Comparison of ENCODE assay signal across 8 mouse cellular contexts in the genomic region with DNA sequence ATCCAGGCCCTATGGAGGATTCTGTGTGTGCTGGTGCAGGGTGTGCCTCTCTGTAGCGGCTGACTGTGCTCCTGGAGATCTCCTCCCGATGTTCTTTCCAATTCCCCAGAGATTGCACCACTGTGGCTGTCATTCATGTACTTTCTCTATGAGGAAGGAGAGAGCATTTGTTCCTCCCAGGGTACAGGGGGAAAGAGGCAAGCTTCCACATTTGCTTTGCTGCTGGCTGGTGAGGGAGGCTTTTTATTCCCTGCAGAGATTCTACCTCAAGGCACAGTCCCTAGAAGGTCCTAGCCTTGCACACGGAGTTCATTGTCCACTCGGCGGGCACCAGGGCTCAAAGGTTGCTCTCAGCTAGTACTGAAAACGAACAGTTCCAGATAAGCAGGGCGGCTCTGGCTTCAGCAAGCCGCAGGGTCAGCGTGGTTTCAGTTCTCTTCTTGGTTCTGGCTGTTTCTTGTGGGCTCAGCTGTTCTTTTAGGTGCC. TPM values are rescaled to one million over a fixed set of nuclear protein-coding genes. Genes with fewer than 3 reads are reported as not detected.
DNase-seq lines count a peak whose midpoint lies in the region; ATAC-seq lines count a peak whose summit lies in the region.

No protein-coding gene starts in this region.

- H3K36me3 ChIP-seq in intestine, embryonic 14.5 days (ENCODE audit: control insufficient read depth, insufficient read depth, low read length): peaks cover 19% of the 10 kb centered on the region; the same call in 1 of the 2 replicates
- H3K36me3 ChIP-seq in liver, embryonic 13.5 days: peaks cover 1% of the 10 kb centered on the region; the same call in 1 of the 2 replicates
- no peaks in the 10 kb centered on the region for H3K36me3 ChIP-seq in stomach, embryonic 16.5 days (ENCODE audit: control insufficient read depth, insufficient read depth, low read length)

- no peaks in the 10 kb centered on the region for H3K27me3 ChIP-seq in intestine, embryonic 14.5 days (replicated peaks; ENCODE audit: control insufficient read depth, insufficient read depth, low read length)
- H3K27me3 ChIP-seq in liver, embryonic 13.5 days: no peaks in the 10 kb centered on the region
- no peaks in the 10 kb centered on the region for H3K27me3 ChIP-seq in stomach, embryonic 16.5 days (ENCODE audit: control insufficient read depth, insufficient read depth, low read length)

- no peak overlapping the region for H3K9ac ChIP-seq in intestine, embryonic 14.5 days (ENCODE audit: low read length)
- H3K9ac ChIP-seq in liver, embryonic 13.5 days: peak overlapping the region; percentile 46
- no peak overlapping the region; the same call in 1 of the 2 replicates for H3K9ac ChIP-seq in stomach, embryonic 16.5 days (ENCODE audit: low read length)

- peak; percentile 25 to 58 for DNase-seq in adrenal gland, adult (ENCODE audit: inconsistent age in 2 of 2, low spot score in 1 of 2)
- DNase-seq in adrenal gland, adult 18-20 months (ENCODE audit: low spot score in 2 of 2): no peak
- no peak for DNase-seq in intestine, embryonic 14.5 days (ENCODE audit: low spot score)
- DNase-seq in liver, embryonic 13.5 days: no peak
- DNase-seq in thymus, postnatal 36 days: no peak
- no peak for DNase-seq in embryo, embryonic 10 days (ENCODE audit: low spot score)

- peaks cover 29% of the 10 kb centered on the region for H3K4me1 ChIP-seq in intestine, embryonic 14.5 days (replicated peaks; ENCODE audit: control insufficient read depth, insufficient read depth, low read length)
- peaks cover 35% of the 10 kb centered on the region for H3K4me1 ChIP-seq in liver, embryonic 13.5 days (replicated peaks)
- H3K4me1 ChIP-seq in stomach, embryonic 16.5 days (ENCODE audit: control insufficient read depth, insufficient read depth, low read length): peaks cover 10% of the 10 kb centered on the region

- 62% methylated on average over 9 of the region's 9 CpGs for WGBS in intestine, embryonic 14.5 days
- 17% methylated on average over 9 of the region's 9 CpGs for WGBS in liver, embryonic 13.5 days (ENCODE audit: insufficient replicate concordance)
- 52% methylated on average over 9 of the region's 9 CpGs for WGBS in stomach, embryonic 16.5 days

- H3K27ac ChIP-seq in intestine, embryonic 14.5 days (ENCODE audit: low read depth): peak overlapping the region; percentile 55
- peak overlapping the region; percentile 47 for H3K27ac ChIP-seq in liver, embryonic 13.5 days
- H3K27ac ChIP-seq in stomach, embryonic 16.5 days (ENCODE audit: low read length): peak overlapping the region; percentile 82

- peak; percentile 62 for ATAC-seq in common myeloid progenitor, adult 5-6 weeks (replicated peaks; ENCODE audit: low read depth, poor library complexity, severe bottlenecking)
- no peak for ATAC-seq in intestine, embryonic 14.5 days (replicated peaks; ENCODE audit: low FRiP score, low TSS enrichment, low read depth)
- peak; percentile 54 for ATAC-seq in liver, embryonic 13.5 days (ENCODE audit: low read depth)
- ATAC-seq in stomach, embryonic 16.5 days (ENCODE audit: insufficient read depth, low FRiP score): no peak

- H3K9me3 ChIP-seq in intestine, embryonic 14.5 days (ENCODE audit: control insufficient read depth, low read length): no peaks in the 10 kb centered on the region
- H3K9me3 ChIP-seq in liver, embryonic 13.5 days (replicated peaks): no peaks in the 10 kb centered on the region
- H3K9me3 ChIP-seq in stomach, embryonic 16.5 days (replicated peaks; ENCODE audit: control insufficient read depth, low read length): no peaks in the 10 kb centered on the region

- no peak overlapping the region for H3K4me2 ChIP-seq in intestine, embryonic 14.5 days (ENCODE audit: low read length)
- H3K4me2 ChIP-seq in liver, embryonic 13.5 days: peak overlapping the region; percentile 39
- peak overlapping the region; percentile 10; the same call in 1 of the 2 replicates for H3K4me2 ChIP-seq in stomach, embryonic 16.5 days (ENCODE audit: low read depth, low read length)

- no peak overlapping the region for H3K4me3 ChIP-seq in intestine, embryonic 14.5 days (ENCODE audit: low read depth, low read length)
- 0 out of 2 replicates have a peak overlapping the region, but pooled peaks have one; percentile 0 for H3K4me3 ChIP-seq in liver, embryonic 13.5 days (replicated peaks)
- H3K4me3 ChIP-seq in stomach, embryonic 16.5 days (replicated peaks; ENCODE audit: low read length): no peak overlapping the region

RNA-seq across cellular contexts. Expression of gene Lyve1, which starts 28.5 kb away (rescaled TPM):
- total RNA-seq in adrenal gland, adult 18-20 months (2021): 10 to 100 TPM; 11.3 to 19.0 TPM
- not detected in 2 replicates for total RNA-seq in common myeloid progenitor, adult 5-6 weeks (2017)
- polyA plus RNA-seq in intestine, embryonic 14.5 days (2014; fragmentation: Nextera tagmentation; extraction: Ambion mirVana): 7.8 and 10.3 TPM in 2 replicates
- 25.4 and 33.7 TPM in 2 replicates for polyA plus RNA-seq in liver, embryonic 13.5 days (2015; fragmentation: Nextera tagmentation; extraction: Ambion mirVana)
- 15.2 and 17.4 TPM in 2 replicates for polyA plus RNA-seq in stomach, embryonic 16.5 days (2015; fragmentation: Nextera tagmentation; extraction: Ambion mirVana)

RNA-seq across cellular contexts. Expression of gene Rnf141, which starts 47.3 kb away (rescaled TPM):
- total RNA-seq in adrenal gland, adult 18-20 months (2021): 10 to 100 TPM; 51.6 to 79.2 TPM
- 45.3 and 49.2 TPM in 2 replicates for total RNA-seq in common myeloid progenitor, adult 5-6 weeks (2017)
- 40.8 and 41.2 TPM in 2 replicates for polyA plus RNA-seq in intestine, embryonic 14.5 days (2014; fragmentation: Nextera tagmentation; extraction: Ambion mirVana)
- 24.0 and 30.3 TPM in 2 replicates for polyA plus RNA-seq in liver, embryonic 13.5 days (2015; fragmentation: Nextera tagmentation; extraction: Ambion mirVana)
- 42.7 and 46.5 TPM in 2 replicates for polyA plus RNA-seq in stomach, embryonic 16.5 days (2015; fragmentation: Nextera tagmentation; extraction: Ambion mirVana)

Comparison
In these comparisons a context has a peak if more than half of its experiments do, and no peak if none do; other contexts are left out.
1. DNase-seq: peak in adrenal gland, adult (2 of 2); none in adrenal gland, adult 18-20 months (0 of 2), intestine, embryonic 14.5 days (single experiment), liver, embryonic 13.5 days (single experiment), thymus, postnatal 36 days (0 of 2) and embryo, embryonic 10 days (single experiment).
2. ATAC-seq: peak in common myeloid progenitor, adult 5-6 weeks (single experiment) and liver, embryonic 13.5 days (single experiment); none in intestine, embryonic 14.5 days (single experiment) and stomach, embryonic 16.5 days (single experiment).
3. Peak in every context shown above with its lines, with median percentiles within 50 percentile points of each other: H3K27ac ChIP-seq.